Mouse (Mus musculus): Measurements from ENCODE around the gene Olfr1270. TPM values are rescaled to one million over a fixed set of nuclear protein-coding genes. Genes with fewer than 3 reads are reported as not detected.
"Not testable (repeated sequence)": the region's sequence is repeated elsewhere in the genome, so short reads cannot be mapped to it uniquely, and the experiment has no call there.

Gene Olfr1270
- polyA plus RNA-seq (2015; fragmentation: Nextera tagmentation; extraction: Ambion mirVana) = not detected in 2 replicates

DNA sequence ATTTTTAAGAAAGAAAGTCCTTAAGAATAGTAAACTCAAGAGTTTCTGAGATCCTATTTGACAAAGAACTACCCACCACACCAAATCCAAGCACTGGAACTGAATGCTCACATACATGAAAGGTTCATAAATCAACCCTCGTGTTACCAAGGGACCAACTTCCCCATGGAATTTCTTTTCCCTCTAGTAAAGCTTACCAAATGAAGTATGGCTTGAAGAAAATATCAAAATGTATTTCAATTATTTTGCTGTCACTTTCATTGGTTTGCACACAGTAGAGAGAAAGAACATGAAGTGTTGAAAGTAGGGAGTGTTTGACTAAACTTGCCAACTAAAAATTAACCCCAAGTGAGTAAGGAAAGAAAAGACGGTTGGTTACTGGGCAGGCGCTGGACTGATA, at the start of gene Olfr1270:
Gene Olfr1270, minus strand, starts transcription at position 101 of the 400 bp plus-strand sequence.
- Histone ChIP-seq H3K4me2 (replicated peaks; ENCODE audit: low read depth) (no peak within 1 kb of the TSS), H3K9ac (ENCODE audit: low read length) (no peak within 1 kb of the TSS), H3K27ac (replicated peaks) (no peak within 1 kb of the TSS), H3K4me3 (ENCODE audit: low read depth, low read length) (no peak within 1 kb of the TSS), H3K27me3 (ENCODE audit: control insufficient read depth, insufficient read depth, low read length) (no peaks in the 10 kb centered on the region), H3K4me1 (replicated peaks; ENCODE audit: control insufficient read depth, insufficient read depth) (no peaks in the 10 kb centered on the region), H3K36me3 (ENCODE audit: control insufficient read depth, insufficient read depth, low read length) (no peaks in the 10 kb centered on the region), H3K9me3 (ENCODE audit: control insufficient read depth, low read length) (no peaks in the 10 kb centered on the region)
- DNase-seq (ENCODE audit: low spot score) = no peak
- ATAC-seq (ENCODE audit: low FRiP score, low TSS enrichment) = no peak
- 73% methylated on average over 3 of the region's 3 CpGs for WGBS
- no peak for TF ChIP-seq CTCF (IDR thresholded peaks at IDR 0.05; ENCODE audit: low read depth)

DNA sequence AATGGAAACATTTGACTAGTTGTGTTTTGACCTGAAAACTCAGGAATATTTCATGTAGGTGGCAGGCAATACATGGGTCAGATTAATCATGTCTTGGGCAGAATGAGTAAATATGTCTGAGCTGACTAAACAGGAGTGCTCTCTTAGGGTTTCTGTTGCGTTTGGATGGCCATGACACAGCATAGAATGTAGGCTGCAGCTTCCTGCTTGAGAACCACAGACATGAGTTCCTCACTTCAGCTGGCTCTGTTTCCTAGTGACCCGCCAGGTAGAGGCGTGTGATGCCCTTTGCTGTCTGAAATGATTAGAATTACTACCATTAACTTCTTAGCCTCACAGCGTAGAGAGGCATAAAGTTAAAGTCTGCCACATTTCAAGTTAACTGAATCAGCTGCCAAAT, 46.7 kb upstream of the Olfr1270 start:
- not testable (repeated sequence) for ATAC-seq (ENCODE audit: low FRiP score, low TSS enrichment); H3K4me2 ChIP-seq (replicated peaks; ENCODE audit: low read depth); H3K9me3 ChIP-seq (ENCODE audit: control insufficient read depth, low read length); DNase-seq (ENCODE audit: low spot score); H3K9ac ChIP-seq (ENCODE audit: low read length); H3K27ac ChIP-seq (replicated peaks); H3K36me3 ChIP-seq (ENCODE audit: control insufficient read depth, insufficient read depth, low read length); H3K4me1 ChIP-seq (replicated peaks; ENCODE audit: control insufficient read depth, insufficient read depth); H3K27me3 ChIP-seq (ENCODE audit: control insufficient read depth, insufficient read depth, low read length); H3K4me3 ChIP-seq (ENCODE audit: low read depth, low read length)
- no CpG with 5 or more reads among the region's 4 CpGs for WGBS

DNA sequence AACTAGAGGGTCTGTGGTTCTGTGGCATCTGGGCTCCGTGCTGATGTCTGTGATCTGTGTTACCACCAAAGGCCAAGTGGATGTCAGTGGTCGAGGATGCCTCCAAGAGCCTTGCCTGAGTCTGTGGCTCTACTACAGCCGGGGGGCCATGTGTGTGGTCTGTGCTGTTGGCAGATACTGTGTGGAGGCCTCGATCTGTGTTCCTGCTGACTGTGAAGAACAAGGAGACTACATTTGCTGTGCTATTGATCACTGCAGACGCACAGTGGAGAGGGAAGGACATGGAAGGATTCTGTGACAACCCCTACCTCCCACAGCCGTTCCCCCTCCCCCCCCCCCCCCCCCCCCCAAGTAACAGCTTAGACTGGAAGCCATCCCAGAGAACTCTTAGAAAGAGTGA, 42.4 kb upstream of the Olfr1270 start:
- DNase-seq (ENCODE audit: low spot score); H3K36me3 ChIP-seq (ENCODE audit: control insufficient read depth, insufficient read depth, low read length); H3K27ac ChIP-seq (replicated peaks); ATAC-seq (ENCODE audit: low FRiP score, low TSS enrichment); H3K4me2 ChIP-seq (replicated peaks; ENCODE audit: low read depth); H3K4me1 ChIP-seq (replicated peaks; ENCODE audit: control insufficient read depth, insufficient read depth); H3K27me3 ChIP-seq (ENCODE audit: control insufficient read depth, insufficient read depth, low read length); H3K9ac ChIP-seq (ENCODE audit: low read length); H3K4me3 ChIP-seq (ENCODE audit: low read depth, low read length); H3K9me3 ChIP-seq (ENCODE audit: control insufficient read depth, low read length): not testable (repeated sequence)
- no CpG with 5 or more reads among the region's 6 CpGs for WGBS

DNA sequence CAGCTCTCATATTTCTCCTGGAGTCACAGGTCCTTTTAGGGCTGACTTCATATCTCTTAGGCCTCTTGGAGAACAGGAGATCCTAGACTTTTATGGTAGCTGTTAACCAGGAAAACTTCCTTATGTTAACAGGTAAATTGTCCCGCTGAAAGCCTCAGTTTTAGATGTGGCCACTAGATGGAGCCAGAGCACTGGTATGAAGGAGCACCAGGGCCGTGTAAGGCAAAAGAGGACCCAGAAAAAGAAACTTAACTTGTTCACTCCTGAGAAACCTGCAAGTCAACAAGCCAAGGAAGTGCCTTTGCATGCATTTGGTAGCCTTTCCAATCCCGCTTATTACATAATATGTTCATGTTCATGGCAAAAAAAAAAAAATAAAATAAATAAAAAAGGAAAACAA, 41.9 kb upstream of the Olfr1270 start:
- H3K4me3 ChIP-seq (ENCODE audit: low read depth, low read length); DNase-seq (ENCODE audit: low spot score); ATAC-seq (ENCODE audit: low FRiP score, low TSS enrichment); H3K9me3 ChIP-seq (ENCODE audit: control insufficient read depth, low read length); H3K4me1 ChIP-seq (replicated peaks; ENCODE audit: control insufficient read depth, insufficient read depth); H3K27ac ChIP-seq (replicated peaks); H3K36me3 ChIP-seq (ENCODE audit: control insufficient read depth, insufficient read depth, low read length); H3K9ac ChIP-seq (ENCODE audit: low read length); H3K27me3 ChIP-seq (ENCODE audit: control insufficient read depth, insufficient read depth, low read length); H3K4me2 ChIP-seq (replicated peaks; ENCODE audit: low read depth): not testable (repeated sequence)
- no CpG with 5 or more reads among the region's 3 CpGs for WGBS

DNA sequence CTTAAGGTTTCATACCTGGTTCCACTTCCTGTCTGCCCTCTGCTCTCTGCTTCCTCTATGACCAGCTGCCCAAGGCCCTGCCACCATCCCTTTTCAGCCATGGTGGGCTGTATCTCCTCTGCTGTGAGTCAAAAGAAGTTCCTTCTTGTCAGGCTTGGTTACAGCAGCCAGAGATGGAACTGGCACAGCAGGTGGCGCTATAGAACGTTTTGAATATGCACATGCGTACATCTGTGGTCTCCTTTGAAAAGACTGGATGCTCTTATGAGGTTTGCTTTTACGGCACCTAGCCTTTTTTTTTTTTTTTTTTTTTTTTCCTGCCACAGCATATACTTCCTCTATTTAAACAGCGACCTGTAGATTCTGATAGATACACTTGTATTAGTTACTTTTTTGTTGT, 34.2 kb upstream of the Olfr1270 start:
- H3K9ac ChIP-seq (ENCODE audit: low read length); H3K27ac ChIP-seq (replicated peaks); ATAC-seq (ENCODE audit: low FRiP score, low TSS enrichment); DNase-seq (ENCODE audit: low spot score); H3K4me3 ChIP-seq (ENCODE audit: low read depth, low read length); H3K4me1 ChIP-seq (replicated peaks; ENCODE audit: control insufficient read depth, insufficient read depth); H3K36me3 ChIP-seq (ENCODE audit: control insufficient read depth, insufficient read depth, low read length); H3K9me3 ChIP-seq (ENCODE audit: control insufficient read depth, low read length); H3K27me3 ChIP-seq (ENCODE audit: control insufficient read depth, insufficient read depth, low read length); H3K4me2 ChIP-seq (replicated peaks; ENCODE audit: low read depth): not testable (repeated sequence)
- WGBS = no CpG with 5 or more reads among the region's 5 CpGs

DNA sequence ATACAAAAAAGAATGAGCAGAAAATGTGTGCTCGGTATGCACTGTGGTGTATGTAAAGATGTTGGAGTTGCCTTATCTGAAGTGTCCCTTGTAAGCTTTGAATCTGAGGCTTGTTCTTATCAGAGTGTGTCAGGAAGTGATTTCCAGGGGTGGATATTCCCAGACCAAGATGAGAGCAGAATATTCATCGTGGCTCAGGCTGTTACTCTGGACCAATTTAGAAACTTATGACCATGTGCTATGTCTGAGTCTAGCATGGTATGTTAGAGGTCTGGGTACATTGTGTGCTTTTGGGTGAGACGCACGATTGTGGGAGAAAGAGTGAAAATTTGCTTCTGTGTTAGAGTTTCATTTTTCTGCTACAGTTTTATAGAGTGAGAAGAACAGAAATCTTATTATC, 33.2 kb upstream of the Olfr1270 start:
- H3K4me3 ChIP-seq (ENCODE audit: low read depth, low read length); H3K9ac ChIP-seq (ENCODE audit: low read length); H3K27ac ChIP-seq (replicated peaks); ATAC-seq (ENCODE audit: low FRiP score, low TSS enrichment); H3K27me3 ChIP-seq (ENCODE audit: control insufficient read depth, insufficient read depth, low read length); H3K4me2 ChIP-seq (replicated peaks; ENCODE audit: low read depth); H3K9me3 ChIP-seq (ENCODE audit: control insufficient read depth, low read length); H3K4me1 ChIP-seq (replicated peaks; ENCODE audit: control insufficient read depth, insufficient read depth); H3K36me3 ChIP-seq (ENCODE audit: control insufficient read depth, insufficient read depth, low read length); DNase-seq (ENCODE audit: low spot score): not testable (repeated sequence)
- WGBS = no CpG with 5 or more reads among the region's 4 CpGs

DNA sequence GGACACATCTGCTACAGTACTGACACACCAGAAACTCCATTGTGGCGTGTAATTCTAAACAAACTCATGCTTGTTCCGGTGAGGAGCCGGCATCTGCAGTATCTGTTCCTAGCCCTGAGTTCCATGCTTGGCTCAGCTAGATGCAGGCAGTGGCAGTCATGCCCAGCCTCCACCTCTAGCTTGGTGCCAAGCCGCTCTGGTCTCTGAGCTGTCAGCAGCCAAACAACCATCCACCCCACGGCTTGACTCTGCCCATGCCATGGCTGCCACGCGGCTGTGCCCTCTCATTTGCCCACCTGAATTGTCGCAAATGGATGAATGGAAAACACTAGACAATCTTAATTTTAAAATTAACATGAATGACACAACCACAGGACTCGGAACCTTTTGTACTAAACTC, 1.0 kb upstream of the Olfr1270 start:
- H3K4me3 ChIP-seq (ENCODE audit: low read depth, low read length) = no peak overlapping the region
- TF ChIP-seq EP300 (optimal IDR thresholded peaks at IDR 0.05) (no peak), CTCF (IDR thresholded peaks at IDR 0.05; ENCODE audit: low read depth) (no peak)
- H3K27ac ChIP-seq (replicated peaks) = no peak overlapping the region
- DNase-seq (ENCODE audit: low spot score) = no peak
- no peak for ATAC-seq (ENCODE audit: low FRiP score, low TSS enrichment)
- H3K36me3 ChIP-seq (ENCODE audit: control insufficient read depth, insufficient read depth, low read length) = no peaks in the 10 kb centered on the region
- no peak overlapping the region for H3K4me2 ChIP-seq (replicated peaks; ENCODE audit: low read depth)
- H3K4me1 ChIP-seq (replicated peaks; ENCODE audit: control insufficient read depth, insufficient read depth) = no peaks in the 10 kb centered on the region
- H3K27me3 ChIP-seq (ENCODE audit: control insufficient read depth, insufficient read depth, low read length) = no peaks in the 10 kb centered on the region
- WGBS = 88% methylated on average over 9 of the region's 9 CpGs
- no peaks in the 10 kb centered on the region for H3K9me3 ChIP-seq (ENCODE audit: control insufficient read depth, low read length)
- no peak overlapping the region for H3K9ac ChIP-seq (ENCODE audit: low read length)

Data from stomach, postnatal 0 days (tissue).